Mouse (Mus musculus) cerebellum, adult 9-10 months (tissue): ENCODE data around the gene Camta1.
A peak's percentile ranks its signal among the peaks of the same experiment; 100 is the strongest.

ENCODE experiments used
- DNase-seq: peaks from one replicate; pipeline ENCODE4 v3.0.0; 2022

Camta1 gene

DNA sequence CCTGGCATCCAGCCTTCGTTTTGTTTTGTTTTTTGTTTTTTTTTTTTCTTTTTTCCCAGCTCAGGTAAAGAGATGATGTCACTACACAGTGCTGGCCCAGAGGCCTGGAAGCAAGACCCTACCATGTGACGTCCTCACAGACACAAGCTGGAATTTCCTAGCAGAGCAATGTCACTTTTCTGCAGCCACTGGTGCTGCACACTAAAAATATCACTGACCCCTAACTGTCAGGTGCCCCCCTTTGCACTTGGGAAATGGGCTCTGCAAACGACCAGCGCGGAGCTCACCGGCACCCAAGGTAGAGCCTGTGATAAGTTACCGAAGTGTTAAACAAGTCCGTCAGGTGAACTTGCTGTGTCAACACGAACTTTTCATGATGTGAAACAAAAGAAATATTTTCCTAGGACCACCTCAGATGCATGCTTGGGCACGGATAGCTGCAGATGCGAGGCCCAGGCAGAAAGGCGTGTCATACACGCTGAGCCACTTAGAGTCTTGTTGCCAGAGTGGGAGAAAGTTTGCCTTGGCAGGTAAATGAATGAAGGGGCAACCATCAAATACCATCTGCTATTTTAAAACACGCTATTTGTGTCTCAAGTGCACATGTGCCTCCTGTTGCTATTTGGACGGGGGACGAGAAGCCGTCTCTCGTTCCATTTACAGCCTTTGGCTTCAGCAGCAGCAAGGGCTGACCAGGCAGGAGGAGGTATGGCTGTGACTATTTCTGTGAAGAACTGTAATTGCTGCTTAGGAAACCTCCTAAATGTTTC lies 765.2 kb downstream of the Camta1 start:
- DNase-seq, result peak; percentile 62

DNA sequence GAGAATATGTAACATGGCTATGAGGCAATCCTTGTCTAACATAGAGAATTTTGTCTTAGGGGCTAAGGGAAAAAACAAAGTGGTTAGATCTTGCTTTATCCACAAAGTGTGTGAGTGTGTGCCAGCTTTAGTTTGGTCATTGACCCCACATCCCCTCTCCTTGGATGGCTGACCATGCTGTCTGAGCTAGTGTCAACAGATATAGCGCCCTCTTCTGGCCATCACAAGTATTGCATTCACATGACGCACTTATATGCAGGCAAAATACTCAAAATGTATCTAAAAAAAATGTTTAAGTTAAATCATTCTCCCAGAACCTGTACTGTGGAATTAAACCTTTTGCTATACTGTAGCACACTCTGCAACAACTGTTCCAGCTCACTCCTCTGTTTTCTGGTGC lies 766.5 kb downstream of the Camta1 start:
- DNase-seq, result peak; percentile 75

DNA sequence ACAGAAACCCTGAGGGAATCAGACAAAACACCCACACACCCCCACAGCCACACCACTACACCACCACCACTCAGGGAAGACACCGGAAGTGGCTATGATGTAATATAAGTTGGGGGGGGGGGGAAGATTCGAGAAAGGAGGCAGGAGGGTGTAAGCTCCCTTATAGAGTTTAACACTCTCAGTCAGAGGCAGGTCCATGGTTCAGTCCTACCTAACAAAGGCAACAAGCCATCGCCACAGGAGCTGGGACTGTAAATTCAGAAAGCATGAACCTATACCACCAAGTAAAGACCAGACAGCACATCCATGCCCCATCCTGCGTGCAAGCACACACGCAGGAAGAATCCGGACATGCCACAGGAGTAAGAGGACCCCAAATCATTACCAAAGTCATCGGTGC lies 772.4 kb downstream of the Camta1 start, which contains the start of gene Gm13090:
Gene Gm13090 (plus strand): TSS at position 301 of the 400 bp plus-strand sequence.
- no peak for DNase-seq

DNA sequence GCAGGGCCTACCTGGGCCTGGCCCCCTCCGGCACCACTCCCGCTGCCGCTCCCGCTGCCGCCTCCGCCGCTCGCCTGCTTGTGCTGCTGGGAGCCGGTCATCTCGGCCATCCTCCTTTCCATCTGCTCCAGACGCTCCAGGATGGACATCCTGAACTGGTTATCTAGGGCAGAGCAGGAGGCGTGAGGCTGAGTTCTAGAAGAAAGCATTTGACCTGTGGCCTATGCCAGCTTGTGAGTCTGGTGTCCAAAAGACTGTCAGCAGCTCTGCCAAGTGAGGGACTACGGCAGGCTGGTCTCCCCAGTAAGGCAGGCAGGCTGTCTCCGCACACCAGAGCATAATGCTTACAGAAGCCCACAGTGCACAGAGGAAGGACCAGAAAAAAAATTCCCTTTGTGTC lies 772.9 kb downstream of the Camta1 start:
- peak; percentile 93 for DNase-seq

DNA sequence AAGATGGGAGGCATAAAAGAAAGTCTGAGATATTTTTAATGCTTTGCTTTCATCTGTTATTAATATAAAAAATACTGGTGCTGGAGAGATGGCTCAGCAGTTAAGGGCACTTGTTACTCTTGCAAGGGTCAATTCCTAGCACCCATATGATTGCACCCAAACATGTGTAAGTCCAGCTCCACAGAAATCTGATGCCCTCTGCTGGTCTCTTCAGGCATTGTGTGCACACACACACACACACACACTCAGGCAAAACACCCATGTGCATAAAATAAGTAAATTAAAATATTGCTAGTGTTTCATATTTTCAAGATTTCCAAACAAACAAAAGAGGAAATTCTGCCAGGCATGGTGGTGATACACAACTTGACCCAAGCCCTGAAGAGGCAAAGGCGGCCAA lies 774.3 kb downstream of the Camta1 start:
- no peak for DNase-seq

DNA sequence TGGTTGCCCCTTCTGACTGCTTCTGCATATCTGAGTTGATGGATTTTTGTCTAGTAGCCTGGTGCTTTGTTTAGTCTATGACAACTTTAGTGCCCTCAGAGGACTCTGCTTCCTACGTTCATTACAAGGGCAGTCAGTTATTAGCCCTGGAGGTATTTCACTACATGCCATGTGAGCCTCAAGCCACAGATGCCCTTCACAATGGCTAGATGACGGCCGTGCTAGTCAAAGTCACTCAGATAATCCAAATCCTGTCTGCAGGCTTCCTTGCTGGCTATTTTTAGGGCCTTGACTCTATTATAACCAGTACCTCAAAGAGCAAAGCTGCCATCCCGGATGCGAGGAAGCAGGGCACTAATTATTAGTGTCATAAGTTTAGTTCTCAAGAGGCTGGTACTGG lies 778.6 kb downstream of the Camta1 start:
- DNase-seq, result no peak

DNA sequence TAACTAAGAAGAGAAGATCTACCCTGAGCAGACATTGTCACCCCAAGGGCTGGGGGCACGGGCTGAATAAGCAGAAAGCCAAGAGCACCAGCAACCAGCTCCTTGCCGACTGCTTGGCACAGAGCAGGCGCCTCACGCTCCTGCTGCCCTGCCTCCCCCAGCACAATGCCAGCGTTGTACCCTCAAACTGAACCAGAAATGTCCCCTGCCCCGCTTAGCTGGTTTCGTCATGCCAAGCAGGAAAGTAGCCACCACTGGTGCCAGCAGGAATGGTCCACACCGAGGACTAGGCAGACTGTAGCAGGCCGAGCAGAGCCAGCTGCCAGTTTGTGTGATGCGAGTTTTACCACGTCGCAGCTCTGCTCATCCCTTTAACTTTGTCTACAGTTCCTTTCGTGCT lies 779.7 kb downstream of the Camta1 start:
- DNase-seq, result no peak

DNA sequence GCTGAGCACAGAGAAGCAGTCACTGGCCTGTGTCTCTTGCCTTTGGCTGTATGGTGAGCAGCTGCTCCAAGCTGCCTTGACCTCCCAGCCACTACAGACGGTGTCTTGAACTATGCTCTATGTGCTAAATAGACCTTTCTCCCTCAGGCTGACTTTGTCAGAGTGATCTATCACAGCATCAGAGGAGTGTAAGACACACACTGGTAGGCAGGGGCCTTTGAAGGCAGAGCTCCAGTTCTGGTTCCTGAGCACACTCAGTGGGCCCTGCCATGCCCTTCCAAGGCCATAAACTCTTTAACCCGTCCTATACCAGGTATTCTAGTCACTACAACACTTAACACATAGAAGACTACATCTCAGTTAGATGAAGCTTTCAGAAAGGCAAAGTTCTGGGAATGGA lies 780.3 kb downstream of the Camta1 start:
- DNase-seq, result no peak

DNA sequence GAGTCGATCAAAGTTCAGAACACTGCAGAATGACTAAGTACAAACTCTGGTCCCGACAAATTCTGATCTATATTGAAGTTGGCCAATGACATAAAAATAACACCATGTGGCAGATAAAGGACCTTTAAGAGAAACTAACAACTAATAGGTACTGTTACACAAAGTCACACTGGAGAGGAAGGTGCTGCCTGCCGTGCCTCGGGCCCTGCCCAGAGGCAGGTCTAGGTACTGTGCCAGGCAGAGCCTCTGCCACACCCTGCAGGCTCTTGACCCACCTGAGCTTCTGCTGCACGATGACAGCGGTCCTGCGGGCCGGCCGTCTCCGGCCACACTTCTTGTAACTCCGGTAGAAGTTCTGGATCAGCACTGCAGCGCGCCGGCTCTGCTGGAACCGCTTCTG lies 786.9 kb downstream of the Camta1 start:
- no peak for DNase-seq

DNA sequence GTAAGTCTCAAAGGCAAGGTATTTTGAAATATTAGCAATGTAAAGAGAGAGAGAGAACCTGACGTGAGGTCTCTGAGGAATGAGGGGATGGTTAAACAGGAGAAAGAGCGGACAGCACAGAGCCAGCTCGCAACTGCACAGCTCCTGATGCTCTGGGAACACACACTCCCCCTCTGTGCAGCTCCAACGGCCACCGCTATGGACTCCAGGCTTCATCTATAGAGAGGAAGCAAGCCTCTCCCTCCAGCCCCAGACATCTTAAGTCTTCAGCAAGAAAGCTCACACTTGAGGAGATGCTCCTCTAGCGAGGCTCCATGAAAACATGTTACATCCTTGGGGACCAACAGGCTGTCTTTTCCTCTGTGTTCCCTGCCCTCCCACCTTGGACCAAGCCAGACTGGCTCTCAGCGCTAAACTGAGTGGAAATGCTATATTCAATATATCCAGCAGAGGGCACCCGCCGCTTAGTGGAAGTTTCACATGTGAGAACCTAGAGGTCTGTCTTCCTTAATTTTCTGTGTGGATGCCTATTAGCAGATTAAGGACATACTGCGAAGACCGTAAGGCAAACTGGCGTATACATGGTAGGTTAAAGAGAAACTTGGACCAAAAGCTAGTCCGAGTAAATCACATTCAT lies 788.5 kb downstream of the Camta1 start:
- peak; percentile 92 for DNase-seq

DNA sequence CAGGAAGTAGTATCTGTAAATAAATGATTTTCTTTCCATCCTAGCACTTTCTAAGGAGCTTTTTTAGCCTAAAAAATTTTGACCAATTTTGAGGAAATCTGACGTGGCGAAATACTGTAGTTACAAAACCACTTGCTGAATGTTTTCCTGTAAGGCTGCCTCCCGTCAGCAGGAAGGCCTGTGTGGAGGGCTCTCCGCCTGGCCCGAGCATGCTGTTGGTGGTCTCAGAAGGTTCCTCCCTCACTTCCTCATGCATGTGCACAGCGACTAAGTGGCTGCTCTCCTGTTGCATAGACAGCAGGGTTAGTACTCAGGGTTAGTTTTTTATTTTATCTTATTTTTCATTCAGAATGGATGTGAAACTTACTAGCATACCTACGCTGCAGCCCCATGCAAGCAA lies 790.7 kb downstream of the Camta1 start:
- no peak for DNase-seq

DNA sequence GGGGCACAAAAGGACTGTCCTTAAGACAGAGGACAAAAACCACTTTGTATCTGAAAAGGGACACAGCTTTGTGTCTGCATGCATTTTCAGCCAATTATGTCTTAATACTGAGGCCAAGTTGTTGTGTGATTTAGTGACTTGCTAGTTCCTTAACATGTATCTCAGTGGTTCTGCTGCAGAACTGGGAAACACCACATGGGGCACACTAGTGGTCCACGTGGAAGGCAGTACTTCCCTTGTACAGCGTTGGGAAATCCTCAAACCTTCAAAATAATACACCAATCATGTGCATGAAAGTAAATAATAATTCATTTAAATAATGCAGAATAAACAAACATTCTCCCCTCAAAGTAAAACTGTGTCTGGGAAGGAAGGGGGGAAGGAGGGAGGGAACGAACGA lies 792.9 kb downstream of the Camta1 start:
- DNase-seq, result no peak

DNA sequence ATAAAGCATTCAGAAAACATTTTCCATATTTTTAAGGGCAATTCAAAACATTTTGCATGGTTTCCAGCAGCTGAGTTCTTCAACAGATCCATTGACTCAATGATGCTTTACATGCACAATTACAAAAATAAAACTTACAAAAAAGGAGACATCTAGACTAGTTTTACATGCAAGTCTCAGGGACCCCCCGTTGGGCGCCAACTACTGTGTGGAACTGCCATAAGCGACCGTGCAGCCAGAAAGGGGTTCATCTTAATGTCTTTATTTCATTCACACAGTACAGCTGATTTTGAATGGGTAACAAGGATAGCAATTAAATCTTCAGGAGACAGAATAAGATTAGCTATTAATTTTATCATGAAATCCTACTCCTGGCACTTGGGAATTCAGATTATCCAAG lies 802.1 kb downstream of the Camta1 start:
- no peak for DNase-seq

DNA sequence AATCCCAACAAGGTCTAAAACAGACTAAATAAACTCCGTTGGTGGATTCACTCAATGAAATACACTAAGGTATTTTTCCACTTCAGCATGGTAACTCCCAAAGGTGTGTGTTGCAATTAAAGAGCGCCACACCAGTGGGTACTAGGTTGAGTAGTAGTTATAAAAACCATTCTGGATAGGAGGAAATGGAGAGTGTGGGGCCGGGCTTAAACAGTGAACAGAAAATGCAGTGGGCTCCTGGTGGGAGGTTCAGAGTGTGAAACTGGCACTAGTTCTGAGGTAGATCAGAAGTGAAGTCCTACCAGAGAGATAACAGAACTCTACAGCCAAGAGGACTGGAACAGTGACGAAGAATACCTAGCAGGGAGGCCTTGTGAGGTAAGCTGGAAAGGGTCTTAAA lies 803.0 kb downstream of the Camta1 start:
- peak; percentile 58 for DNase-seq

DNA sequence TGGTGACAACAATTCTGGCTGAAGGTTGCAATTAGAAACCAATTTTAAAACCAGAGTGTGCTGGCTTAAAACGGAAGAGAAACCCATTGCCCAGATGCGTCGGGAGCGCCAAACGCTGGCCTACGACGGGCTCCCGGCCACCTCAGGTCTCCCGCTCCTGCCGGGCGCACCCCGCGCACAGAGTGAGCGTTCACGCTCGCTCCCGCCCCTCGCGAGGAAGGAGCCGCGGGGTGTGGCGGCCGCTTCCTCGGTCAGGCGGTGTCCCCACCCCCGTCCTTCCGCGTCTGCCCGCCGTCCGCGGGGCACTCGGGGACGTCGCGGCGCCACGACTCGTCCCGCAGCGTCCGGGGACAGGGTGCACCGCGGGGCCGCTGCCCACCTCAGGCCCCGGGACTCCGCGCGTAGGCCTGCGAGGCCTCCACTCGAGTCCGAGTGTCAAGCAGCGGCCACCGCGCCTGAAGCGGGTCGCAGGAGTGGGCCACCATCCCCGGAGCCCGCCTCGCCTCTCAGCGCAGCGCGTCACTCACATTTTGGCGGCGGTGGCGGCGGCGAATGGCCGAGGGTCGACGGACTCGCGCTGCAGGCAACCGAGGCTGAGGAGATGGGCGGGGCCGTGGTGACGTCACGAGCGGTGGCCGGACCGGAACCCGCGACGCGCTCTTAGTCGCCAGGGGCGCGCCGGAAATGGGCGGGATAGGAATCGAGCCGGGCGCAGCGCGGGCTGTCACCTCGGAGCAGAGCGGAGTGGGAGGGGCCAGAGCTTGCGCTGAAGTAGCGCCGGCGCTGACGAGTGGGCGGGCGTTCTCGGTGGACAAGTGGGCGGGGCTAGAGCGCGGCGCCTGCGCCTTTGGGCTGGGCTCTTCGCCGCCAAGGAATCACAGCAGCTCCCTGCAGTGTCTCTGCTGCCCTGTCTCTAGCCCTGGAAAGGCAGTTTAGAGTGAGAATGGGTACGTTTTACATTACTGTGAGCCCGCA lies 804.0 kb downstream of the Camta1 start, which contains the start of gene Vamp3:
Gene Vamp3 (minus strand): TSS at position 617 of the 975 bp plus-strand sequence.
- DNase-seq, result peak; percentile 98

DNA sequence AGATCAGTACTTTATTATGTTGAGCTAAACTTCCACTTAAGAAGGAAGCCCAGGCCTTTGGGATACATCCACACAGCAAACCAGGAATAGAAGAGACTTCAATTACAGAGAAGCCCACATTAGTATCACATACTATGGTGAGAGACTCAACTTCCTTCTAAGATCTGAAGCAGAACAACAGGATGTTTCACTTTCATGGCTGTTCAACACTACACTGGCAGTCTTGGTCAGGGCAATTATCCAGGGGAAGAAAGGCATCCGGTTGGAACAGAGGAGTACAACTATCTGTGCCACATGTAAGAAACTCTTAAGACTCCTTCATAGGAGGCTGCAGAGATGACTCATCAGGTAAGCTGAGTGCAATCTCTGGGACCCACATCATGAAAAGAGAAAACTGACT lies 810.5 kb downstream of the Camta1 start:
- no peak for DNase-seq

DNA sequence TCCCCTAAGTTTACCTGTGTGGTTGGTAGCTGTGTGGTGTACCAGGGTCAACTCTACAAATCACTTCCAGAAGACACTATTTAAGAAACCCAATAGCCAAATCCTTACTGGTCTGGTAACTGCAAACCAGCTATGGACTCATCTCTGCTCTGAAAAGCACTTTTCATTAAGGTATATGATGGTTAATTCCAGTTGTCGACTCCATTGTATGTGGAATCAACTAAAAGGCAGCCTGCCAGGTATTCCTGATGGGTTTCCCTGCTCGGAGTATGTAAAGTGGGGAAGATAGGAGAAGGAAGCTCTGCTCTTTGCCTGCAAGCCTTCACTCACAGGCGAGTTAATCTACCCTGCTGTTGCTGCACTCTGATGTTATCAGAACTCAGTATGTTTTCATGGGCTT lies 815.2 kb downstream of the Camta1 start:
- DNase-seq, result peak; percentile 52

DNA sequence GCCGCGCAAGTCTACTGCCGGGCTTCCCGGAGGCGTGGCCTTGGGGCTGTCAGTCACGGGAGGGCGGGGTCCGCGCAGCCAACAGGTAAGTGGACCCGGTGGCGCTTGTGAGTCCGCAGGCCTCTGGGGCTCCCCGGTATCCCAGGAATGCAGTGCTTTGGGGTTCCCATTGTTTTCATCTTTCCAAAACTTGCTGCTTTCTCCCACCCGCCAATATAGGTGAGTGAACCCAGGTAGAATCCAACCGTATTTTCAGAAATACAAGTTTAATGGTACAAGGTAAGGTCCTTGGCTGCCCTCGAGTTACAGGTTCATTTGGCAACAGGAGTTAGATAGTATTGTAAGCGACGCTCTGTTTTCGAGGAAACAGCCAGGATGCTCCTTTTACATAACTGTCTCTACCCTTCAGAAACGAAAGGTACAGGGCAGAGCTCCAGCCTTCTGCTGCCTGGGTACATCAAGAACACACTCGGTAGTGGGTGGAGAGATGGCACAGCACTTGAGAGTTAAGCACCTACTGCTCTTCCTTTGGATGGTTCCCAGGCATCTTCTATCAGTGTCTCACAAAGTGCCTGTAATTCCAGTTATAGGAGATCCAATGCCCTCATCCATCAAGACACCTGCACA lies 816.6 kb downstream of the Camta1 start:
- DNase-seq, result peak; percentile 79

DNA sequence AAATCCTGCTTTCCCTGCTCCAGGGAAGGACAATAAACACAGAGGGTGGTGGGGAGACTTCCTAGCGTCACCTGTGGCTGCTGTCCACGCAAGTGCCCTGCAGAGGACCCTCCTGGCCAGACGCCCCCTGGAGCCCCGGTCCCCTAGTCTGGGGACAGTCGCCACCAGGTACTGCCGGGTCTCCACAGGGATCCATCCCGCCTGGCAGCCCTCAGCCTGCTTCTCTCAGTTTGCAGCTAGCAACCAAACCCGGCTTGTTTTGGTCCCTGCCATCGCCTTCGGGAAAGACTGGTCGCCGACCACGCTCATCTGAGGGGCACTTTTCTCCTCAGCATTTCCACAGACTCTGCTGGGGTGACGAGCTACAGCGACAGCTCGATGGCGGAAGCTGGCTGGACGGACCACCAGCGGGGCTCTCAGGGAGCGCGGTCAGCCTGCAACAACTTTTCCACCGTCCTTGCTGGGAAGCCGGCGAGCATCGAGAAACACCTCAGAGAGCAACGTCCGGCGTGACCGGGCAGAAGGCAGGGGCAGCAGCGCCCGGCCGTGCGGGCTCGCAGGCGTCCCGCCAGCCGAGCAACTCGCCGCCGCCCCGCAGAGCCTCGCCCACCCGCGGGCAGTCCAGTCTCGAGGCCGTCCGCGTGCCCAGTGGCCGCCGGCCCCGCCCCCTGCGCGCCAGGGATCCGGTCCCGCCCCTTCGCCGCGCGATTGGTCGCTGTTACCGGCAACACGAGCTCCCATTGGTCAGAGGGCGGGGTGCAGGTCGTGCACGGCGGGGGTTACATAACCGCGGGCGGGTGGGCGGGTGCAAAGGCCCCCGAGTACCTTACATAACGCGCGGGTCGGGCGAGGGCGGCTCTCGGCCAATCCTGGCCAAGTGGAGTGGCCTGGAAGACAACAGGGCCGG lies 817.4 kb downstream of the Camta1 start, which contains the start of gene Per3:
Gene Per3 (minus strand): TSS at position 629 of the 907 bp plus-strand sequence.
- DNase-seq, result peak; percentile 99

DNA sequence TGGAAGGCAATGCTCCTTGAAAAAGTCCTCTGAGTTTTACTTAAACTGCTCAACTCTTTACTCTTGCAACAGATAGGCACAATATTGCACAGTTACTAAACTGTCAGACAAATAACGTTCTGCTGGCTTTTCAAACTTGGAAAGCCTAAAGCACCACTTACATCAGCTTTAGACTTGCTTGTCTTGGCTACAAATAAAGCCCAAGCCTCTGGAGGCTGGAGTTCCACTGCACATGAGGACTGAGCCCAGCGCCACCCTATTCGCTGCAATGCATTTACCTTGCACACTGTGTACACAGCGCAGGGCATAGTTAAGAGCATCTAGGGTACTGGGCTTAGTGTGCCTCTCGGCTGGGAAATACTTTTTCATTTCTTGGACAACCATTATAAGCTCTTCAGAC lies 818.4 kb downstream of the Camta1 start:
- DNase-seq, result peak; percentile 63

DNA sequence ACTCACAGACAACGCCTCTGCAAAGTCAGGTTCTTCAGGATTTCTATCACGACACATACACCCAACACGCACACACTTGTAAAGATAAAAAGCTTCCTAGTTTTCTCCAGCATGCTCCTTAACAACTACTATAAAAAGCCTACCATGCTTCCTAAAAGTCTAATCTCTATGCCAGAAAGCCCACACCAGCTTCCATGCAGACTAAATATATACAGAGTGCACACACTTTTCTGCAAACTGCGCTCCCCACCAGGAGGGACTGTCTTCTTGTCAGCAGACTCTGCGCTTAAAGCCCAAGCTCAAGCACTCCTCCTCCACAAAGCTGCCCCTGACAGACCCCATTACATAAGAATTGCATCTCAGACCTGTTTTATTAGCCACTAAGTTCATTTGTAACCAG lies 820.2 kb downstream of the Camta1 start:
- no peak for DNase-seq

DNA sequence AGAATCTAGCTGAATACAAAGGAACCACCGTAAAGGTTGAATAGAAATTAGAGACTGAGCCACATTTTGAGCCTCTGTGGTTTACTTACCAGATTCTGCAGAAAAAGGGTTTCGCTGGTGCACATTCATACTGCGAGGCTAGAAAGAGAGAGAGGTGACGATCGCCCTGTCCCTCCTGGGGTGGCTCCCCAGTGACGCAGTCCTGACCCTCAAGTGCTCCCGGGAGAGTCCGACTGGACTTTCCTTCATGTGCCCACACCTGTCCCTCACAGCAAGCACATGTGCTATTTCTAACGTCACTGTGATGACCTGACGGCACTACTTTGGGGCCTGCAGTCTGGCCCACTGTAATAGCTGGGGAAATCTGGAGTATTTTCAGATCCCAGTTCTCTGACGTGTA lies 823.9 kb downstream of the Camta1 start:
- DNase-seq, result no peak
